Mouse (Mus musculus): Measurements from ENCODE around the gene Spag7. TPM values are rescaled to one million over a fixed set of nuclear protein-coding genes. Genes with fewer than 3 reads are reported as not detected.

Gene Spag7
- polyA plus RNA-seq, 1 experiment: 32.2 TPM

DNA sequence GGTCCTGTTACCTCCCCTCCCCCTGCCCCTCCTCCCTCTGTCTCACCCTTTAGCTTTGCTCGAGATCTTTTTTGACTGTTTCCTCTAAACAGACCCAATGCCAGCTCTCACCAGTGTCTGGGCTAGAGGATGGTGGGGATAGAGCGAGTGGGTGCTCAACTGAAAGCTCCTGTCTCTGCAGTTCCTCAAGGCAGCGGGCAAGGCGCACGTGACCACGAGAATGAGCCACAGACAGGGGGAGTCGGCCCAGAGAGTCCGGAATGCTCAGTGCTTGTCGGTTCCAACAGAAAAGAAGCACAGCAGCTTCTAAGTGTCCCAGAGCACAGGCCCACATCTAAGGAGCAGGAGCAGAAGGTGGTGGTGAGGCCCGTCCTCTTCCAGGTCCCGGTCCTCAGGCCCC, 5.3 kb upstream of the Spag7 start:
- peaks cover 7% of the 10 kb centered on the region; the same call in 1 of the 2 replicates for H3K36me3 ChIP-seq (ENCODE audit: control insufficient read depth, insufficient read depth, low read length)

DNA sequence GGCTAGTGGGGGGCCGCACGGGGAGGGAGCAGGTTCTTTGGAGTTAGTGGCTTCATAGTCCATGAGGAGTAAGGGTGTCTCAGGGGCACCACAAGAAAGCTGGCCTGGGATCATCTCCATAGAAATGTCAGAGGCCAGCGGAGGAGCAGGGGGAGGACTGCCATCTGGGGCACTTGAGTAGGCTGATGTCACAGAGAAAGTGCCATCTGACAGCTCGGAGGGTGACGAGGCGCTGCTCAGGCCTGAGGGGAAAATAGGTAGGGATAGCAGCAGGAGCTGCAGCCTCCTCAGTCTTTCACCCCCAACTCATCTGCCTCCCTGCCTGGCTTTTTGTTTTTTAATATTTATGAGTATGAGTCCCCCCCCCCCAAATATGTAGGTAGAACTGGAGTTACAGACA, 4.8 kb upstream of the Spag7 start:
- 98% methylated on average over 6 of the region's 6 CpGs for WGBS
- H3K27me3 ChIP-seq (ENCODE audit: control insufficient read depth, insufficient read depth, low read length): no peaks in the 10 kb centered on the region
- H3K4me3 ChIP-seq (ENCODE audit: control insufficient read depth, insufficient read depth, low read length): no peak overlapping the region
- peaks cover 2% of the 10 kb centered on the region; the same call in 1 of the 2 replicates for H3K36me3 ChIP-seq (ENCODE audit: control insufficient read depth, insufficient read depth, low read length)
- TF ChIP-seq POLR2A (IDR thresholded peaks at IDR 0.05; ENCODE audit: control insufficient read depth, extremely low read depth, insufficient read depth, low read length, poor library complexity): no peak
- TF ChIP-seq CTCF (IDR thresholded peaks at IDR 0.05; ENCODE audit: borderline replicate concordance, control insufficient read depth, extremely low read depth, insufficient read depth, low read length, poor library complexity): no peak
- H3K27ac ChIP-seq (ENCODE audit: control insufficient read depth, insufficient read depth, low read length): no peak overlapping the region
- no peak for DNase-seq
- peaks cover 10% of the 10 kb centered on the region for H3K4me1 ChIP-seq (replicated peaks; ENCODE audit: control insufficient read depth, insufficient read depth, low read length)

More for the DNA sequence above, 5.3 kb upstream of the Spag7 start:
- no peak for TF ChIP-seq POLR2A (IDR thresholded peaks at IDR 0.05; ENCODE audit: control insufficient read depth, extremely low read depth, insufficient read depth, low read length, poor library complexity)
- no peak for TF ChIP-seq CTCF (IDR thresholded peaks at IDR 0.05; ENCODE audit: borderline replicate concordance, control insufficient read depth, extremely low read depth, insufficient read depth, low read length, poor library complexity)
- H3K4me3 ChIP-seq (ENCODE audit: control insufficient read depth, insufficient read depth, low read length): no peak overlapping the region
- H3K27ac ChIP-seq (ENCODE audit: control insufficient read depth, insufficient read depth, low read length): no peak overlapping the region
- DNase-seq: no peak
- WGBS: 43% methylated on average over 11 of the region's 11 CpGs
- peaks cover 10% of the 10 kb centered on the region for H3K4me1 ChIP-seq (replicated peaks; ENCODE audit: control insufficient read depth, insufficient read depth, low read length)
- no peaks in the 10 kb centered on the region for H3K27me3 ChIP-seq (ENCODE audit: control insufficient read depth, insufficient read depth, low read length)

DNA sequence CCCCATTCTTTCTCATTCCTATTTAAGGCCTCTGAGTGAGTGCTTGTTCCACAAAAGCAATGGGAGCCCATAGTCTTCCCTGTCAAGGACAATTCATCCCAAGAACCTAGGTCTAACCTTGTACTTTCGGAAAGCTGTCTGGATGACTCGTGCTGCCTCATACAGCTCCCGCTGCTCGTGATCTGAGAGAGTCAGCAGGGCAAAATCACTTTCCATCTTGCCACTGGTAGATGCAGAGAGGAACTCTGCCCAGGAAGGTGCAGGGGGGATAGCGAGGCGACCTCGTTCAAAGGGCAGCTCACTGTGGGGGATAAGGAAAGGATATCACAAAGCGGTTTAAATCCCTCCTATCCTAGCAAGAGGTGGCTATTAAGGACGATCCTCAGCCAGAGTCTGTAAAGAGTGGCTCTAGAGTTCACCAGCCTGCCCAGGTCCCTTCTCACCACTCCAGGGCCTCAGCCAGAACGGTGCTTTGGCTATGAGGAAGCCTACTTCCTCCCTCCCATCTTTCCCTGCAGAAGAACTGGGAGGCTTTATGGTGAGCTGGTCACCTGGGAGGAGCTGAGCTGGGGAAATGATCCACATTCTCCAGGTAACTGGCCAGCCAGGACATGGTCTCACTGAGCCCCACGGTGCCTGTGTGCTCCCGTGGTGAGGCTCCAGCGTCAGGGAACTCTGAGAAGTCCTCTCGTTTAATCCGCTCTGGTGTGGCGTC, 2.3 kb upstream of the Spag7 start:
- H3K4me1 ChIP-seq (replicated peaks; ENCODE audit: control insufficient read depth, insufficient read depth, low read length): peaks cover 21% of the 10 kb centered on the region
- H3K27me3 ChIP-seq (ENCODE audit: control insufficient read depth, insufficient read depth, low read length): no peaks in the 10 kb centered on the region
- TF ChIP-seq POLR2A (IDR thresholded peaks at IDR 0.05; ENCODE audit: control insufficient read depth, extremely low read depth, insufficient read depth, low read length, poor library complexity) (no peak), CTCF (IDR thresholded peaks at IDR 0.05; ENCODE audit: borderline replicate concordance, control insufficient read depth, extremely low read depth, insufficient read depth, low read length, poor library complexity) (no peak)
- no peak overlapping the region for H3K27ac ChIP-seq (ENCODE audit: control insufficient read depth, insufficient read depth, low read length)
- no peak overlapping the region for H3K4me3 ChIP-seq (ENCODE audit: control insufficient read depth, insufficient read depth, low read length)
- 95% methylated on average over 16 of the region's 16 CpGs for WGBS
- no peaks in the 10 kb centered on the region for H3K36me3 ChIP-seq (ENCODE audit: control insufficient read depth, insufficient read depth, low read length)
- DNase-seq: no peak

DNA sequence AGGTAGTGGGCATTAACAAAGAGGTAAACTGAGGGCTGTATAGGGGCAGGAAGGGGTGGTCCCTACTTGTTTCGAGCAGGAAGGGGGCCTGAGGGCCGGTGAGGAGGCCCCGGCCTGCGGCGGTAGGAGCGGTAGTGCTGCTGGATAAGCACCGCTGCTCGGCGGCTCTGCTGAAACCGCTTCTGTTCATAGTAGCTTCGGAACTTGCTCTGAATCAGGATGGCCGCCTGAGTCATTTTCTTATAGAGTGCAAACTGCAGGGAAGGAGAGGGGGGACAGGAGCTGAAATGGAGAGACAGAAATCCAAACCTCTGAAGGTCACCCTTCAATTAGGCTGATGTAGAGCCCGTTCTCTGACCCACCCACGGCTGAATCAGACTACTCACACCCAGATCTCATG, 1.3 kb upstream of the Spag7 start:
- Histone ChIP-seq H3K36me3 (ENCODE audit: control insufficient read depth, insufficient read depth, low read length) (no peaks in the 10 kb centered on the region), H3K27me3 (ENCODE audit: control insufficient read depth, insufficient read depth, low read length) (no peaks in the 10 kb centered on the region), H3K27ac (ENCODE audit: control insufficient read depth, insufficient read depth, low read length) (no peak overlapping the region), H3K4me1 (replicated peaks; ENCODE audit: control insufficient read depth, insufficient read depth, low read length) (peaks cover 21% of the 10 kb centered on the region), H3K4me3 (ENCODE audit: control insufficient read depth, insufficient read depth, low read length) (no peak overlapping the region)
- TF ChIP-seq CTCF (IDR thresholded peaks at IDR 0.05; ENCODE audit: borderline replicate concordance, control insufficient read depth, extremely low read depth, insufficient read depth, low read length, poor library complexity) (no peak), POLR2A (IDR thresholded peaks at IDR 0.05; ENCODE audit: control insufficient read depth, extremely low read depth, insufficient read depth, low read length, poor library complexity) (no peak)
- 82% methylated on average over 14 of the region's 14 CpGs for WGBS
- no peak for DNase-seq

DNA sequence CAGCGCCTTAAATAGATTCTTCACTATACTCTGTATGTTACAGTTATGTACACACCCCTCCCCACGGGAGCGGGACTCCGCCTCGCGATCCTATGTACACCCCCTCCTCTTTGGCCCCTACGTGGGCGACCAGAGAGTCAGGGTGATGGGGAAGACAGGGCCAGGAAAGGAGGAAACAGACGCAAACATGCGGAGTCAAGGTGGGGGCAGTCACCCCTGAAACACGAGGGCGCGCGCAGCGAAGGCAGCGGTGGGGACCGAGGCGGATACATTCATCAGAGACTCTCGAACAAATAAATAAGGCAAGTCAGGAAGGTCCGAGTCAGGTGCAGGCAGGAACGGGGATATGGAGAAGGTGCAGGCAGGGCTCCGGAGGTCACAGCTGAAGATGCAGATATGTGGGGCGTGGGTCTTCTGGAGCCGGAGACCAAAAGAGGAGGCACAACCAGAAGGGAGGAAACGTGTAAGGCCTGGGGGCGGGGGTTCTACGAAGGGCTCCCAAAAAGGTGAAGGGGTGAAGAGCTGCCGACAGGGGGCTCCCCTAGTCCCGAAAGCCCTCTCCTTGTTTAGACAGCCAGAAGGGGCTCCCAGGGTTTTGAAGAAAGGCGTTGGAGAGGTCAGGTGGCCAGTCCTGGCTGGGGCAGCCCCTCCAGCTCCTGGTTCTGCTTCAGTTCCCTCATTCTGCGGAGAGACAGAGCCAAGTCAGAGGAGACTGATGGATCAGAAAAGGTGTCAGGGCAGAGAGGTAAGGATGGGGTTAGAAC, 548 bp upstream of the Spag7 start:
- Histone ChIP-seq H3K36me3 (ENCODE audit: control insufficient read depth, insufficient read depth, low read length) (peaks cover 5% of the 10 kb centered on the region), H3K4me1 (replicated peaks; ENCODE audit: control insufficient read depth, insufficient read depth, low read length) (peaks cover 21% of the 10 kb centered on the region), H3K27ac (ENCODE audit: control insufficient read depth, insufficient read depth, low read length) (peak overlapping the region; percentile 80), H3K4me3 (ENCODE audit: control insufficient read depth, insufficient read depth, low read length) (peak overlapping the region; percentile 76), H3K27me3 (ENCODE audit: control insufficient read depth, insufficient read depth, low read length) (no peaks in the 10 kb centered on the region)
- TF ChIP-seq CTCF (IDR thresholded peaks at IDR 0.05; ENCODE audit: borderline replicate concordance, control insufficient read depth, extremely low read depth, insufficient read depth, low read length, poor library complexity) (peak; percentile 71; the same call in 1 of the 2 replicates), POLR2A (IDR thresholded peaks at IDR 0.05; ENCODE audit: control insufficient read depth, extremely low read depth, insufficient read depth, low read length, poor library complexity) (no peak; the same call in 1 of the 2 replicates)
- WGBS: 2% methylated on average over 31 of the region's 31 CpGs
- peak; percentile 94 for DNase-seq

DNA sequence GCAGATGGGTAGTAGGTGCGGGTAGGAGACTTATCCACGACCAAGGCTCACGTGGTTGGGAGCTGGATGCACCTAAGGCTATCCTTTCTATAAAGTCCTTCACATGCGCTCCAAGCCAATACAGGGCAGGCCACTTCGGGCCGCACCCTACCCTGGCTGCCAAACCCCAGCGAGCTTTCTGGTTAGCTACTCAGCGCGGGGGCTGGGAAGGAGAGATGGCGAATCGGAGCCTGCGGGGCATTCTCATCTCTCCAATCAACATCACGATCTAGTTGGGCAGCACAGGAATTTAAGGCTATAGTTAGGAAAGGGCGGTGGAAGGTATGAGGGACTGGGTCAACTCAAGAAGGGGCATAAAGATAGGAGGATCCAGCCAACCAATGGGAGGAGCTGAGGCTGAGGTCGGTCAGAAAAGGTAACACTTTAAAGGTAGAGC, 863 bp downstream of the Spag7 start:
- peaks cover 15% of the 10 kb centered on the region for H3K4me1 ChIP-seq (replicated peaks; ENCODE audit: control insufficient read depth, insufficient read depth, low read length)
- H3K4me3 ChIP-seq (ENCODE audit: control insufficient read depth, insufficient read depth, low read length): peak overlapping the region; percentile 76
- peak overlapping the region; percentile 74 for H3K27ac ChIP-seq (ENCODE audit: control insufficient read depth, insufficient read depth, low read length)
- no peak for TF ChIP-seq CTCF (IDR thresholded peaks at IDR 0.05; ENCODE audit: borderline replicate concordance, control insufficient read depth, extremely low read depth, insufficient read depth, low read length, poor library complexity)
- TF ChIP-seq POLR2A (IDR thresholded peaks at IDR 0.05; ENCODE audit: control insufficient read depth, extremely low read depth, insufficient read depth, low read length, poor library complexity): no peak
- WGBS: 2% methylated on average over 15 of the region's 15 CpGs
- peaks cover 19% of the 10 kb centered on the region for H3K36me3 ChIP-seq (ENCODE audit: control insufficient read depth, insufficient read depth, low read length)
- no peak for DNase-seq
- H3K27me3 ChIP-seq (ENCODE audit: control insufficient read depth, insufficient read depth, low read length): no peaks in the 10 kb centered on the region

All from thymus, adult 2 months (tissue).